Mouse (Mus musculus) yolk sac, embryonic 10.5 days (tissue): ENCODE results near the gene Olfr911-ps1.

Source experiments
- DNase-seq: peaks from one replicate; pipeline ENCODE4 v3.0.0-alpha.2; 2017; ENCODE audit warnings: low spot score

Gene Olfr911-ps1

GRCm38 (mm10) chr9:38521280-38521679, at the start of gene Olfr911-ps1:
Gene Olfr911-ps1 (plus strand): TSS chr9:38521580.
- DNase-seq, result no peak

- no peak for DNase-seq
Observed at GRCm38 (mm10) chr9:38486785-38487184, 34.6 kb upstream of the Olfr911-ps1 start, which contains the start of gene Olfr906. Gene Olfr906 (plus strand): TSS chr9:38487085.

- no peak for DNase-seq
Observed at GRCm38 (mm10) chr9:38495501-38495900, 25.9 kb upstream of the Olfr911-ps1 start, which contains the start of gene Olfr907. Gene Olfr907 (plus strand): TSS chr9:38495801.

- no peak for DNase-seq
Observed at GRCm38 (mm10) chr9:38512353-38512752, 9.0 kb upstream of the Olfr911-ps1 start.

- no peak for DNase-seq
Observed at GRCm38 (mm10) chr9:38537549-38537948, 16.2 kb downstream of the Olfr911-ps1 start, which contains the start of gene Olfr910. Gene Olfr910 (plus strand): TSS chr9:38537849.
